Mouse (Mus musculus) E14TG2a.4 (cell line): Measurements from ENCODE around the gene Fcrl1.

ENCODE experiments used
- CTCF ChIP-seq: conservative IDR thresholded peaks from 2 replicates; pipeline ENCODE4 v1.5.1; 2014; ENCODE audit warnings: low read length
- NANOG ChIP-seq: IDR thresholded peaks from 2 replicates; pipeline ENCODE4 v1.6.1; 2014; ENCODE audit warnings: borderline replicate concordance, low read length, mixed read lengths
- POU5F1 ChIP-seq: IDR thresholded peaks from 2 replicates; pipeline ENCODE4 v1.6.1; 2014; ENCODE audit warnings: low read length, borderline replicate concordance

DNA sequence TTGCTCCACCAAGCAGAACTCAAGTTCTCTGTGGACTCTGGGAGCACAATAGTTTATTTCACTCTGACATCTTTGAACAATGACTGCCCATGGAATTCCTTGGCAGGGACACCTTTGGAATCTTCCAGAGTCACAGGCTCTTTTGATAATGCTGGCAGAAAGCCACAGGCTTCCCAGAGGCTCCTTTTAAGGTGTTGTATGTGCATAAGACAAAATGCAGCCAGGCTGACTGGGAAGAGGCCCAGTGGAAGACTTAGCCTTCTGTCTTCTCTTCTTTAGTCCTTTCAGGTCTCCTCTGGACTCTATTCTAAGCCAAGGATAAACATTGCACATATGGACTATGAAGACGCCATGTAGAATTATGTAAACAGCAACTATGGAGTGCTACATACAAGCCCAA, 14.7 kb downstream of the Fcrl1 start:
- TF ChIP-seq CTCF (no peak), POU5F1 (no peak), NANOG (no peak)
